In genomic region chr11:51618894-51619408, GRCm38 (mm10) we compare ENCODE assay signal across 8 mouse cellular contexts. TPM values are rescaled to one million over a fixed set of nuclear protein-coding genes. Genes with fewer than 3 reads are reported as not detected.
DNase-seq lines count a peak whose midpoint lies in the region; ATAC-seq and TF ChIP-seq lines count a peak whose summit lies in the region.

No protein-coding gene starts in this region.

- no peak for DNase-seq in kidney, adult 18-20 months
- no peak for DNase-seq in midbrain, embryonic 14.5 days
- DNase-seq in left cerebral cortex, postnatal 25 days (ENCODE audit: low spot score in 2 of 2): no peak
- no peak for DNase-seq in cerebellum, postnatal 4 days (ENCODE audit: low spot score in 2 of 2)

- H3K4me2 ChIP-seq in kidney, embryonic 14.5 days (replicated peaks; ENCODE audit: low read depth, low read length): peak overlapping the region; percentile 57
- H3K4me2 ChIP-seq in hindbrain, embryonic 15.5 days: peak overlapping the region; percentile 75
- H3K4me2 ChIP-seq in midbrain, embryonic 14.5 days (ENCODE audit: low read length): peak overlapping the region; percentile 83

- TF ChIP-seq POLR2A in cortical plate, adult 2 months (IDR thresholded peaks at IDR 0.05; ENCODE audit: extremely low read depth, insufficient read depth, low read length): no peak

- no peak overlapping the region; the same call in 1 of the 2 replicates for H3K9ac ChIP-seq in kidney, embryonic 14.5 days (ENCODE audit: low read depth, low read length)
- H3K9ac ChIP-seq in hindbrain, embryonic 15.5 days: no peak overlapping the region
- H3K9ac ChIP-seq in midbrain, embryonic 14.5 days (replicated peaks; ENCODE audit: low read length): peak overlapping the region; percentile 31; the same call in 1 of the 2 replicates

- H3K4me1 ChIP-seq in kidney, embryonic 14.5 days (ENCODE audit: control insufficient read depth, insufficient read depth, low read length): peaks cover 16% of the 10 kb centered on the region
- H3K4me1 ChIP-seq in cortical plate, adult 2 months (ENCODE audit: control insufficient read depth, insufficient read depth, low read length): peaks cover 14% of the 10 kb centered on the region
- H3K4me1 ChIP-seq in hindbrain, embryonic 15.5 days (replicated peaks): peaks cover 25% of the 10 kb centered on the region
- H3K4me1 ChIP-seq in midbrain, embryonic 14.5 days (ENCODE audit: control insufficient read depth, insufficient read depth, low read length): peaks cover 9% of the 10 kb centered on the region

- H3K36me3 ChIP-seq in kidney, embryonic 14.5 days (ENCODE audit: control insufficient read depth, insufficient read depth, low read length): peaks cover 20% of the 10 kb centered on the region
- peaks cover 13% of the 10 kb centered on the region for H3K36me3 ChIP-seq in hindbrain, embryonic 15.5 days
- peaks cover 29% of the 10 kb centered on the region for H3K36me3 ChIP-seq in midbrain, embryonic 14.5 days (ENCODE audit: control insufficient read depth, insufficient read depth, low read length)

- ATAC-seq in kidney, embryonic 14.5 days (ENCODE audit: low FRiP score, low TSS enrichment): peak; percentile 56
- ATAC-seq in hindbrain, embryonic 15.5 days (ENCODE audit: low FRiP score, low read depth): no peak; the same call in 1 of the 2 replicates
- peak; percentile 63 for ATAC-seq in midbrain, embryonic 14.5 days (ENCODE audit: low FRiP score, low TSS enrichment)
- no peak for ATAC-seq in granulocyte monocyte progenitor cell, adult 5-6 weeks (replicated peaks; ENCODE audit: poor library complexity, severe bottlenecking)

- H3K9me3 ChIP-seq in kidney, embryonic 14.5 days (ENCODE audit: control insufficient read depth, low read length): no peaks in the 10 kb centered on the region
- H3K9me3 ChIP-seq in hindbrain, embryonic 15.5 days: no peaks in the 10 kb centered on the region
- no peaks in the 10 kb centered on the region for H3K9me3 ChIP-seq in midbrain, embryonic 14.5 days (ENCODE audit: control insufficient read depth, low read length)

- WGBS in kidney, embryonic 14.5 days: 51% methylated on average over 8 of the region's 8 CpGs
- WGBS in hindbrain, embryonic 15.5 days: 45% methylated on average over 8 of the region's 8 CpGs
- 54% methylated on average over 8 of the region's 8 CpGs for WGBS in midbrain, embryonic 14.5 days

- H3K27ac ChIP-seq in kidney, embryonic 14.5 days (ENCODE audit: low read depth, low read length): no peak overlapping the region
- H3K27ac ChIP-seq in cortical plate, adult 2 months (ENCODE audit: insufficient read depth, low read length): no peak overlapping the region
- no peak overlapping the region for H3K27ac ChIP-seq in hindbrain, embryonic 15.5 days (replicated peaks)
- no peak overlapping the region for H3K27ac ChIP-seq in midbrain, embryonic 14.5 days (replicated peaks; ENCODE audit: low read depth, low read length)

- no peaks in the 10 kb centered on the region for H3K27me3 ChIP-seq in kidney, embryonic 14.5 days (ENCODE audit: control insufficient read depth, insufficient read depth, low read length)
- no peaks in the 10 kb centered on the region for H3K27me3 ChIP-seq in hindbrain, embryonic 15.5 days
- H3K27me3 ChIP-seq in midbrain, embryonic 14.5 days (ENCODE audit: control insufficient read depth, insufficient read depth, low read length): no peaks in the 10 kb centered on the region

- intact Hi-C loops in left cerebral cortex, postnatal 25 days (cut with DNase I): loop anchor here (1.0 kb wide), 2 partner anchors 16 to 31 kb away; partner anchors contain the start of genes D930048N14Rik, N4bp3 and Rmnd5b

- no peak for TF ChIP-seq CTCF in cortical plate, adult 2 months (IDR thresholded peaks at IDR 0.05; ENCODE audit: extremely low read depth, insufficient read depth, low read length)

- H3K4me3 ChIP-seq in kidney, embryonic 14.5 days (ENCODE audit: low read length): peak overlapping the region; percentile 82
- H3K4me3 ChIP-seq in cortical plate, adult 2 months (ENCODE audit: insufficient read depth, low read length): peak overlapping the region; percentile 77
- peak overlapping the region; percentile 77 for H3K4me3 ChIP-seq in hindbrain, embryonic 15.5 days
- H3K4me3 ChIP-seq in midbrain, embryonic 14.5 days (replicated peaks; ENCODE audit: low read depth, low read length): peak overlapping the region; percentile 83

RNA-seq across cellular contexts. Expression of gene Nhp2, which starts 0.6 kb away (rescaled TPM):
- 211 and 264 TPM in 2 replicates for polyA plus RNA-seq in kidney, embryonic 14.5 days (2014; fragmentation: Nextera tagmentation; extraction: Ambion mirVana)
- polyA plus RNA-seq in cortical plate, adult 2 months (2012; rRNA removed): 73.0 and 78.5 TPM in 2 replicates
- 105 TPM in 2 replicates for polyA plus RNA-seq in hindbrain, embryonic 15.5 days (2015; fragmentation: Nextera tagmentation; extraction: Ambion mirVana)
- polyA plus RNA-seq in midbrain, embryonic 14.5 days (2014; fragmentation: Nextera tagmentation; extraction: Ambion mirVana): 107 and 115 TPM in 2 replicates
- 194 and 203 TPM in 2 replicates for total RNA-seq in granulocyte monocyte progenitor cell, adult 5-6 weeks (2014; fragmentation: Nextera tagmentation)
- total RNA-seq in granulocyte monocyte progenitor cell, adult 5-6 weeks (2017): 141 and 169 TPM in 2 replicates
- total RNA-seq in left cerebral cortex, postnatal 25 days (2021): 10 to 100 TPM; 39.3 to 47.6 TPM

RNA-seq across cellular contexts. Expression of gene Hnrnpab, which starts 12.3 kb away (rescaled TPM):
- polyA plus RNA-seq in kidney, embryonic 14.5 days (2014; fragmentation: Nextera tagmentation; extraction: Ambion mirVana): 628 and 680 TPM in 2 replicates
- 98.4 and 100 TPM in 2 replicates for polyA plus RNA-seq in cortical plate, adult 2 months (2012; rRNA removed)
- polyA plus RNA-seq in hindbrain, embryonic 15.5 days (2015; fragmentation: Nextera tagmentation; extraction: Ambion mirVana): 322 and 330 TPM in 2 replicates
- polyA plus RNA-seq in midbrain, embryonic 14.5 days (2014; fragmentation: Nextera tagmentation; extraction: Ambion mirVana): 489 and 530 TPM in 2 replicates
- total RNA-seq in granulocyte monocyte progenitor cell, adult 5-6 weeks (2014; fragmentation: Nextera tagmentation): 512 and 539 TPM in 2 replicates
- 838 and 956 TPM in 2 replicates for total RNA-seq in granulocyte monocyte progenitor cell, adult 5-6 weeks (2017)
- total RNA-seq in left cerebral cortex, postnatal 25 days (2021): 100 to 1,000 TPM; 116 to 129 TPM

RNA-seq across cellular contexts. Expression of gene Rmnd5b, which starts 16.7 kb away (rescaled TPM):
- polyA plus RNA-seq in kidney, embryonic 14.5 days (2014; fragmentation: Nextera tagmentation; extraction: Ambion mirVana): 38.9 and 48.7 TPM in 2 replicates
- polyA plus RNA-seq in cortical plate, adult 2 months (2012; rRNA removed): 80.3 and 81.2 TPM in 2 replicates
- polyA plus RNA-seq in hindbrain, embryonic 15.5 days (2015; fragmentation: Nextera tagmentation; extraction: Ambion mirVana): 74.2 and 79.6 TPM in 2 replicates
- polyA plus RNA-seq in midbrain, embryonic 14.5 days (2014; fragmentation: Nextera tagmentation; extraction: Ambion mirVana): 79.2 and 87.7 TPM in 2 replicates
- 17.9 and 19.2 TPM in 2 replicates for total RNA-seq in granulocyte monocyte progenitor cell, adult 5-6 weeks (2014; fragmentation: Nextera tagmentation)
- 12.8 and 14.1 TPM in 2 replicates for total RNA-seq in granulocyte monocyte progenitor cell, adult 5-6 weeks (2017)
- total RNA-seq in left cerebral cortex, postnatal 25 days (2021): 10 to 100 TPM; 55.0 to 60.7 TPM

RNA-seq across cellular contexts. Expression of gene N4bp3, which starts 31.7 kb away (rescaled TPM):
- polyA plus RNA-seq in kidney, embryonic 14.5 days (2014; fragmentation: Nextera tagmentation; extraction: Ambion mirVana): 18.5 and 22.6 TPM in 2 replicates
- 9.1 and 10.2 TPM in 2 replicates for polyA plus RNA-seq in cortical plate, adult 2 months (2012; rRNA removed)
- polyA plus RNA-seq in hindbrain, embryonic 15.5 days (2015; fragmentation: Nextera tagmentation; extraction: Ambion mirVana): 25.8 and 29.8 TPM in 2 replicates
- 11.6 and 15.2 TPM in 2 replicates for polyA plus RNA-seq in midbrain, embryonic 14.5 days (2014; fragmentation: Nextera tagmentation; extraction: Ambion mirVana)
- 1.4 TPM in 1 of 2 replicates, not detected in the other for total RNA-seq in granulocyte monocyte progenitor cell, adult 5-6 weeks (2014; fragmentation: Nextera tagmentation)
- 1.5 and 2.6 TPM in 2 replicates for total RNA-seq in granulocyte monocyte progenitor cell, adult 5-6 weeks (2017)
- total RNA-seq in left cerebral cortex, postnatal 25 days (2021): 10 to 100 TPM in 1 of 2 experiments, 1 to 10 TPM in 1; 10.0 to 10.8 TPM

RNA-seq across cellular contexts. Expression of gene D930048N14Rik, which starts 31.8 kb away (rescaled TPM):
- 2.4 and 3.8 TPM in 2 replicates for polyA plus RNA-seq in kidney, embryonic 14.5 days (2014; fragmentation: Nextera tagmentation; extraction: Ambion mirVana)
- 5.3 and 6.0 TPM in 2 replicates for polyA plus RNA-seq in cortical plate, adult 2 months (2012; rRNA removed)
- polyA plus RNA-seq in hindbrain, embryonic 15.5 days (2015; fragmentation: Nextera tagmentation; extraction: Ambion mirVana): 1.2 and 1.4 TPM in 2 replicates
- polyA plus RNA-seq in midbrain, embryonic 14.5 days (2014; fragmentation: Nextera tagmentation; extraction: Ambion mirVana): 0.85 and 1.00 TPM in 2 replicates
- total RNA-seq in granulocyte monocyte progenitor cell, adult 5-6 weeks (2014; fragmentation: Nextera tagmentation): 0.81 TPM in 1 of 2 replicates, not detected in the other
- total RNA-seq in granulocyte monocyte progenitor cell, adult 5-6 weeks (2017): 0.15 TPM in 1 of 2 replicates, not detected in the other
- total RNA-seq in left cerebral cortex, postnatal 25 days (2021): 1 to 10 TPM; 1.1 to 1.7 TPM

Comparison
In these comparisons a context has a peak if more than half of its experiments do, and no peak if none do; other contexts are left out.
1. ATAC-seq: peak in kidney, embryonic 14.5 days (single experiment) and midbrain, embryonic 14.5 days (single experiment); none in hindbrain, embryonic 15.5 days (single experiment) and granulocyte monocyte progenitor cell, adult 5-6 weeks (single experiment).
2. Peak in every context shown above with its lines, with median percentiles within 50 percentile points of each other: H3K4me2 ChIP-seq and H3K4me3 ChIP-seq.